Mouse (Mus musculus) CH12.LX (cell line): ENCODE data around the gene Mfsd7a.

Experiments used
- E2F4 ChIP-seq: IDR thresholded peaks from 2 replicates; pipeline ENCODE4 v1.6.1; 2011; ENCODE audit warnings: low read depth, low read length, improper control_type of control experiment; ENCODE audit not compliant: insufficient replicate concordance
- ELF1 ChIP-seq: IDR thresholded peaks from 2 replicates; pipeline ENCODE4 v1.6.1; 2014; ENCODE audit warnings: low read depth, mild to moderate bottlenecking, inconsistent platforms, low read length, improper control_type of control experiment
- EP300 ChIP-seq: IDR thresholded peaks from 2 replicates; pipeline ENCODE4 v1.6.1; 2011; ENCODE audit warnings: low read length, improper control_type of control experiment
- JUN ChIP-seq: IDR thresholded peaks from 2 replicates; pipeline ENCODE4 v1.6.1; 2011; ENCODE audit warnings: low read depth, mild to moderate bottlenecking, low read length, improper control_type of control experiment, moderate library complexity; ENCODE audit not compliant: insufficient read depth
- KAT2A ChIP-seq: IDR thresholded peaks from 2 replicates; pipeline ENCODE4 v1.6.1; 2012; ENCODE audit warnings: low read length, improper control_type of control experiment, inconsistent platforms; ENCODE audit not compliant: insufficient replicate concordance
- MAZ ChIP-seq: IDR thresholded peaks from 2 replicates; pipeline ENCODE4 v1.6.1; 2012; ENCODE audit warnings: low read depth, mild to moderate bottlenecking, inconsistent platforms, low read length, improper control_type of control experiment, moderate library complexity
- NRF1 ChIP-seq: IDR thresholded peaks from 2 replicates; pipeline ENCODE4 v1.6.1; 2014; ENCODE audit warnings: low read depth, mild to moderate bottlenecking, inconsistent platforms, low read length, improper control_type of control experiment, moderate library complexity
- PAX5 ChIP-seq: IDR thresholded peaks from 2 replicates; pipeline ENCODE4 v1.6.1; 2012; ENCODE audit warnings: low read length, inconsistent platforms, mixed read lengths
- POLR2A ChIP-seq: IDR thresholded peaks from 2 replicates; pipeline ENCODE4 v1.6.1; 2011; ENCODE audit warnings: low read depth, mild to moderate bottlenecking, improper control_type of control experiment, low read length
- SIN3A ChIP-seq: IDR thresholded peaks from 2 replicates; pipeline ENCODE4 v1.6.1; 2012; ENCODE audit warnings: low read length, improper control_type of control experiment, inconsistent platforms
- UBTF ChIP-seq: IDR thresholded peaks from 2 replicates; pipeline ENCODE4 v1.6.1; 2012; ENCODE audit warnings: low read depth, mild to moderate bottlenecking, inconsistent platforms, low read length, improper control_type of control experiment, moderate library complexity
- ZC3H11A ChIP-seq: IDR thresholded peaks from 2 replicates; pipeline ENCODE4 v1.6.1; 2012; ENCODE audit warnings: low read depth, mild to moderate bottlenecking, inconsistent platforms, low read length, improper control_type of control experiment
- ZNF384 ChIP-seq: IDR thresholded peaks from 2 replicates; pipeline ENCODE4 v1.6.1; 2012; ENCODE audit warnings: low read depth, low read length, improper control_type of control experiment, inconsistent platforms

DNA sequence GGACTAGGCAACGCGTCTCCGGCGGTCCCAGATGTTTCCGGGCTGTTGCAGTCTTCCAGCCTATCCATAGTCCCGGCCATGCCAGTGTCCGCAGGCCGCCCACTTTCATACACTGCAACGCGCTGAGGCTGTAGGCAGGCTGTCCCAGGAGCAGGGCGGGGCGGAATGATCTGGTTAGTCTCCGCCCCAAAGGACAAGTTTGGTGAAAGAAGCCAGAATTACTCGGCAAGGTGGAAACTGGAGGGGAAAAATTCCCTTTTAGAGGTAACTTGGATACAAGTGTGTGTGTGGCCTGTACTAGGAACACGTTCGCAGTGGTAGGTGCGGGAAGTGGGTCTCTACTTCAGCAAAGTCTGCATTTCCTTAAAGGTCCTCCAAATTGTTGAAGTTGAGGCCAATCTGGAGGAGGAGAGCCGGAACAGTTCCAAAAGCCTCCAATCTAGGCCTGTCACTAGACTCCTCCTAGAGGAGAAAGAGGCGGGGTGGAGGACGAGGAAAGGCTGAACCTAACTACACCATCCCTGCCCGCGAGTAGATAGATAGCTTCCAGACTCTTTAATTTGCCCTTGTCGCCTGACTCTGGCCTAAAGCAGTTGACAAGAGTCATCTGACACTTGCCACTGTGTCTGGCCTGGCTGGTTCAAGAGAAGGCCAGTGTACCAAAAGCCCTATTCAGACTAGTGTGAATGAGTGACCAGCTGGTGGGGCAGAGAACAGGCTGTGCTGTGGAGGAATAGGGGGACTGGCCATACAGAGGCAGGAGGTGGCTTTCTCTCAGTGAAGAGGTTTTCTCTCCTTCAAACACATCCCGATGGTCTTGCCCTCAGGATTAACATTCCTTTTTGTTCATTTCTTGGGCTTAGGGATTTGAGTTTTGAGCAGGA lies at the start of gene Mfsd7a:
- no peak for TF ChIP-seq ZNF384
- no peak for TF ChIP-seq SIN3A
- no peak for TF ChIP-seq MAZ
- TF ChIP-seq KAT2A = no peak
- TF ChIP-seq EP300 = no peak
- TF ChIP-seq PAX5 = no peak
- no peak for TF ChIP-seq POLR2A
- TF ChIP-seq ELF1 = no peak
- TF ChIP-seq E2F4 = no peak
- no peak for TF ChIP-seq NRF1
- TF ChIP-seq JUN = no peak
- no peak for TF ChIP-seq ZC3H11A
- no peak for TF ChIP-seq UBTF
